Mouse (Mus musculus): ENCODE measurements around the gene Nlrp14.
"Not testable (repeated sequence)": the region's sequence is repeated elsewhere in the genome, so short reads cannot be mapped to it uniquely, and the experiment has no call there.

Nlrp14 gene

DNA sequence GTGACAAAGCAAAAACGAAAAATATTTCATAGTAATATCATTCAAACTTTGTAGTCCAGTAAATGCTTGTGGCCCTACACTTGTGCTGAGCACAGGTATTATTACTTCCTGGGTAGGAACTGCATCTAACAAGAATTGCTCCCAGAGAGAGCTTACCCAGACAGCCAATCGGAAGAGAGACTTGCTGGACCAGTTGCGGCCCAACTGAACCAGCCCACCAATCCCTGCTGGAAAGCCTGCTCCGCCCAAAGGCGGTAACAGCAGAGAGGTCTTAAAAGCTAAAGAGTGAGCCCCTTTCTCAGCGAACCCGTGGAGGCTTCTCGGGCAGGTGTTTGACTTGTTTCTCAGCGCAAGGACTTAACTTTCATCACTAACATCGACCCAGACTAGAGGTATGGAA, at the start of gene Nlrp14:
Gene Nlrp14 (plus strand): TSS at position 301 of the 400 bp plus-strand sequence.
- DNase-seq = no peak

DNA sequence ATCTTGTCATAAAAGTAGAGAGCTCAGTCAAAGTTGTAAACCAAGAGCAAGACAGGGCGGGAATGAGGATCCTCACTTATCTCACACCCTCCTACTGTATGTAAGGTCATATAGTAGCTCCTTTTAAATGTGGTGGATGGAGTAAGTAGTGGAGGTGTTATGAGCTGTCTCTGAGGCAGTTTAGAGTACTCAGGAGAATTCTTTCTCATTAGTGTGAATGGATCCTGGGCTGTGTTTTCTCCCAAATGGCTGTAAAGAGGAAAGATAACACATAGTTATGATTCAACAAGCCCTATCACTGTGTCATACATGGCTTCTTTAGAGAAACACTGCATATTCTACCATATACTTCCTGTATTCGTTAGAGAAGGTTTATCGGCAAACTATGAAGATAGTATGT, 35.8 kb upstream of the Nlrp14 start, which contains the start of gene Olfr715:
Gene Olfr715 (minus strand): TSS at position 101 of the 400 bp plus-strand sequence.
- DNase-seq = not testable (repeated sequence)

DNA sequence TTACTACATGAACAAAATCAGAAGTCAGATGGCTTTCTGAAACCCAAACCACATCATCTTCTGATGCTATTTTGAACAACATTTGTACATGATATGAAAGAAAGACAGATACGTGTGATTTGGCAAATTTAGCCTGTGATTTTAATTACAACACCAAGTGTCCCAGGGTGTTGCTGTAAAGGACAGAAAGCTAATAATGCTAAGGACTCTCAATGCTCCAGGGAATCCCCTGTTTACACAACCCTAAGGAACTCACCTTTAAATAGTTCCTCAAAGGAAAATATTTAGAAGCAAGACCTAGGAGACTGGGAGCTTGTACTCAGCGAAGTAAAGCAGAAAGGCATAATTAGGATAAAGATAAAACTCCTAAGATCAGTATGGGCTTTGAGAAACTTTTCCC, 28.8 kb upstream of the Nlrp14 start, which contains the start of gene Olfr716:
Gene Olfr716 (plus strand): TSS at position 301 of the 400 bp plus-strand sequence.
- not testable (repeated sequence) for DNase-seq

DNA sequence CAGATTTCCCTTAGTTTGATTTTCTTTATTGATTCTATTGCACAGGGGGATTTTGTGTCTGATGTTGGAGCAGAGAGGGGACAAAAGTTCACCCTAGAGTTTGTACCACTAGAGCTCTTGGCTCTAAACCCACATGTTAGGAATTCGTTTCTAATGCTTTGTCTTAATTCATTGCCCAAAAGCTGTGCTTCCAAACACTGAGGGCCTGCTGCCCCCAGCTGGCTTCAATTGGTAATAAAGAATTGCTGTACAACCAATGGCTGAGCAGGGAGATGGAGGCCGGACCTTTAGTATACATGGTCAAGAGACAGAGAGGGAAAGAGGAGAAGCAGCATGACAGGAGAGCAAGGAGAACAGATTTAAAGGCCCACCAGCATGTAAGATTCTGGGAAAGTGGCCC, 13.6 kb downstream of the Nlrp14 start:
- no peak for DNase-seq

DNA sequence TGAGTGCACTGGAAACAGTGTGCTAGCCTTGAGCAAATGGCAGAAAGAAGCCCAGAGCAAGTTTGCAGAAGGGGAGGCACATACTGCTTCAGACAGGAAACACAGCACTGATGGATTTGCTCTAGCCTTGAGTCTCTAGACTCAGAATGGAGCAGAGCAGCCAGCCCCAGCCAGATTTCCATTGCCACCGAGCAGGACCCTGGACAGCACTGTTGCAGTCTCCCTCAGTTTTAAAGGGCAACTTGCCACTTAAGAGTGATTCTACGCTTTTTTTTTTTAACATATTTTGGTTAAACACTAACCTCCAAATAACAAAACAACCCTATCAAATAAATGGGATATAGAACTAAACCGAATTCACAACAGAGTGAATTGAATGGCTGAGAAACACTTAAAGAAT, 35.0 kb downstream of the Nlrp14 start:
- no peak for DNase-seq

DNA sequence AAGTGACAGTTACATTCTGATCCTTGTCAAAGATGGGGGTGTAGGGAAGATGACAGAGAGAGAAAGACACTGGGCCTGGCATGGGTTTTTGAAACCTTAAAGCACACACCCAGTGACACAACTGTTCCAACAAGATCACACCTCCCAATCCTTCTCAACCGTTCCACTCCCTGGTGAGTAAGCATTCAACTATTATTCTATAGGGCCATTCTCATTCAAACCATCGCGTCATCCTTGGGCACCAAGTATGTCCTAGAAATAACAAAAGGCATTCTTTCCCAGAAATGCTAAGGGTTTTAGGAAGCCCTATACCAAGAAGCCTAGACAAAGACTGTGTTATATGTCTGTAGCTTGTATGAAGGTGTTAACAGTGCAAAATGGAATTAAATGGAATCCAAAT, 41.1 kb downstream of the Nlrp14 start:
- DNase-seq = no peak

DNA sequence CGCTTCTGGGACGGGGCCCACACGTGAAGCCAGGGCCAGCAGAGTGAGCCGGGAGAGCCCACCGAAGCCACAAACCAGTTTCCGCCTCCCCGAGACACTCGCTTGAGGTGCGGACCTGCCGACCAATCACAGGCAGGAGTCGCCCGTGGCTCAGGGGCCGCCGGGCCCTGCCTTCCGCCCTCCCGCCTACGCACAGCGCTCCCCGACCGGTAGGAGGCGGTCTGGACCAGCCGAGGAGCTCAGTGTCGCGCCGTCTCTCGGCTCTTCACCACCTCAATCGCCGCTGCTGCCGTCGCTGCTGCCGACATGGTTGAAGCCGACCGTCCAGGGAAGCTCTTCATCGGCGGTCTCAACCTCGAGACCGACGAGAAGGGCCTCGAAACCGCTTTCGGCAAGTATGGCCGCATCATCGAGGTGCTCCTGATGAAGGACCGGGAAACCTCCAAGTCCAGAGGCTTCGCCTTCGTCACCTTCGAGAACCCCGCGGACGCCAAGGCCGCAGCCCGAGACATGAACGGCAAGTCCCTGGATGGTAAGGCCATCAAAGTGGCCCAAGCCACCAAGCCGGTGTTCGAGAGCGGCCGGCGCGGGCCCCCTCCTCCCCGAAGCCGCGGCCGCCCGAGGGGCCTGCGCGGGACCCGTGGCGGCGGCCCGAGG, 42.5 kb downstream of the Nlrp14 start, which contains the start of gene Rbmxl2:
Gene Rbmxl2 (plus strand): TSS at position 242 of the 657 bp plus-strand sequence.
- no peak for DNase-seq

DNA sequence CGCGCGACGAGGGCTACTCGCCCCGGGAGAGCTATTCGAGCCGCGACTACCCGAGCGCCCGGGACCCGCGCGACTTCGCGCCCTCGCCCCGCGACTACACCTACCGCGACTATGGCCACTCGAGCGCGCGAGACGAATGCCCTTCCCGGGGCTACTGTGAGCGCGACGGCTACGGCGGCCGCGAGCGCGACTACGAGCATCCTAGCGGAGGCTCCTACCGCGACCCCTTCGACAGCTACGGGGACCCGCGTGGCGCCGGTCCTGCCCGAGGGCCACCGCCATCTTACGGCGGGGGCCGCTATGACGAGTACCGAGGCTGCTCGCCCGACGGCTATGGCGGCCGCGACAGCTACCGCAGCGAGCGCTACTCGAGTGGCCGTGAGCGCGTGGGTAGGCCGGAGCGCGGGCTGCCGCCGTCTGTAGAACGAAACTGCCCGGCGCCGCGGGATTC, 43.4 kb downstream of the Nlrp14 start:
- no peak for DNase-seq

DNA sequence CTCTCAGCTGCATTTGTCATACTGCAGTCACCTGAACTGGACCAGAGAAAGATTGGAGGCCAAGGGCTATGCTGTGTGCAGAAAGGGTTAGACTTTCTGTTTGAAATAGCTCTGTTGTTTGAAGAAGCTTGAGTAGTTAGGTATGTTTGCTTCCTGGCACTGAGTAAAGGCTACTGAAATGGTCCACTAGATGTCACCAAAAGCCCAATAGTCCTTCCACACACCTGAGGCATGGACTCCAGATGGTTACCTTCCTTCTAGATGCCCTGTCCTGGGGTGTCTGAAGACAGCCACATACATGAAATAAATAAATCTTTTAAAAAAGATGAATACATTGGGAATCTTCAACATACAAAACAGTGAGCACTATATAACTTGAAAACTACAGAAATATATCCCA, 48.9 kb downstream of the Nlrp14 start:
- no peak for DNase-seq

DNA sequence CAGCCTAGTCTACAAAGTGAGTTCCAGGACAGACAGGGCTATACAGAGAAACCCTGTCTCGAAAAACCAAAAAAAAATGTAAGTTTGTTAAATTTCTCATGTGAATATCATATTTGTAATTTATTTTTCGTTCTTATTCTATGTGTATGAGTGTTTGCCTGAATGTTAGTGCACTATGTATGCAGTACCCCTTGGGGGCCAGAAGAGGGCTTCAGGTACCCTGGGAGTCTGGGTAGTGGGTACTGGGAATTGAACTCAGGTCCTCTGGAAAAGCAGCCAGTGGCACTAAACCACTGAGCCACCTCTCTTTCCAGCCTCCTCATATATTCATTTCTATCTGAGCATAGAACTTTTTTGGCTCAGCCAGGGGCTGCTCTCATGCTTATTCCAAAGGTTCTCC, 50.1 kb downstream of the Nlrp14 start:
- no peak for DNase-seq

DNA sequence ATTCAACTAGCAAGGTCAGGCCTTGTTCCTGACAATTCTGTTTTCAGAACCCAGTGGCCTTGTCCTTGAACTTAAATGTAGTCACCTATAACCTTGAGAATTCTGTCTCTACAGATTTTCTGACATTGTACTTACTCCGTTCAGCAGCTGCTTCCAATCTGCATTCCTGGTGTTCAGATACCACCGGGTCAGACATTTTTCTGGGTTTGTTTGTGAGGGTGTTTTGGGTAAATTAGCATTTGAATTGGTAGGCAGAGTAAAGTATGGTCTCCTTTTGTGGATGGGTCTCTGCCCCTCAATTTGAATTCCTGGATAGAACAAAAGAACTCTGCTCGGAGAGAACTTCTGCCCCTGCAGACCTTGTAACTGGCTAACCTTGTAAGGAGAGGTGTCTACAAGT, 70.1 kb downstream of the Nlrp14 start:
- DNase-seq = no peak

DNA sequence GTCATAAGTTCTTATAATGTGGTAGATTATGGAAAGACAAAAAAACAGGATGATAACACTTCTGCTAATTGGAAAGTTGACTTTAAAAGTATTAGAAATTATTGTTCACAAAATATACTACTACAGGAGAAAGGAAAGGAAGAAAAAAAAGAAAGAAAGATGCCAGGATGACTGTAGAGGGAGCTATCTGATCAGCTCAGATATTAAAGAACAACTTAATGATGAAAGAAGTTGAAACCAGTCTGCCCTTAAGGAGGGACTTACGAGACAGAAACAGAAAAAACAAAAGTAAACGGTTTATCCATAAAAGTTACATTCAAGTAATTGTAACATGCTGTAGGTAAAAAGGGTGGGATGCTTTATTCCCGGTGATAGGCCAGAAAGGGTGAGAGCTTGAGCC, 70.7 kb downstream of the Nlrp14 start:
- no peak for DNase-seq

DNA sequence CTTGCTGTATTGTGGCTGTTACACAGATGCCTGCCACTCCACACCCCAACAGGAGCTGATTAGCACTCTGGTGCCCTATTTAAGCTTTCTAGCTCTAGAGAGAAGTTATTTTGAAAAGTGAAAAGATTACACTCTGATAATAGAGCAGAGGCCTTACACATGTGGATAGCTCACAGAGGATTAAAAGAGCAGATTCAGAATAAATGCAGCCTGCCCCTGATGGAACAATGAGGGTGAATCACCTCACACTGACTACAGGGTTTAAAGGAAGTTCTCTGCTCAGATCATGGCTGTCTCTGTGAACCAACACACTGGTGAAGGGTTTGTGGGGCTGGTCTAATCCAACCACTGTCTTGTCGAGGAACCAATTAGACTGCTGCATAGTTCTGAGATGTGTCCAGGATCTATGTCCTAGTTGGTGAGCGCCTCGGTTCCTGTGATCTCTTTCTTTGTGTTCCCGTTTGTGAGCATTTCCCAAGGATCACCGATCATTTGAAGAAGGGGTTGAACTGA, 74.6 kb downstream of the Nlrp14 start:
- DNase-seq = no peak
